ENCODE assay signal across 8 mouse cellular contexts in the genomic region with DNA sequence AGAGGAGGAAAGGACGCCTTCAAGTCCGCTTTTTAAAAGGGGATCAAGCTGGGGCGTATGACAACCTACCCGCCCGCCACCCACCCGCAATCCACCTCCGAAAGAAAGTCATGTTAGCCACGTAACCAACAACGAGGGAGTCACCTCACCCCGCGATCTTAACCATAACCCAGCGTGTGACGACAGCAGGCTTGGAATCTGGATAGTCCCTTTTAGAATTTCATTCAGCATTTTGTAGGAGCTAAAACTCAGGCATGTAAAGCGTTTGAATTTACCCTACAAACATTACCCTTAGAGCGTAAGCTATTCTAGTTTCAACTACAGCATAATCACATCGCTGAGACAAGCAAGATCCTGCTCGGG. TPM values are rescaled to one million over a fixed set of nuclear protein-coding genes. Genes with fewer than 3 reads are reported as not detected.
A peak's percentile ranks its signal among the peaks of the same experiment; 100 is the strongest.
DNase-seq lines count a peak whose midpoint lies in the region; ATAC-seq and TF ChIP-seq lines count a peak whose summit lies in the region.

No protein-coding gene starts in this region.

- DNase-seq in lung, postnatal 25 days (ENCODE audit: low spot score) = no peak
- DNase-seq in embryonic facial prominence, embryonic 14.5 days (ENCODE audit: low spot score) = no peak
- DNase-seq in adrenal gland, adult (ENCODE audit: inconsistent age in 2 of 2, low spot score in 1 of 2) = no peak
- DNase-seq in left cerebral cortex, adult 9 months (ENCODE audit: low spot score in 2 of 2) = no peak
- DNase-seq in layer of hippocampus, postnatal 14 days (ENCODE audit: low spot score in 2 of 2) = no peak

- no peak for TF ChIP-seq CTCF in intestine, postnatal 0 days (IDR thresholded peaks at IDR 0.05; ENCODE audit: low read depth)

- H3K27ac ChIP-seq in lung, embryonic 15.5 days = peak overlapping the region; percentile 93
- peak overlapping the region; percentile 86 for H3K27ac ChIP-seq in embryonic facial prominence, embryonic 14.5 days (replicated peaks; ENCODE audit: low read depth, low read length)
- H3K27ac ChIP-seq in intestine, postnatal 0 days (ENCODE audit: low read depth, low read length) = peak overlapping the region; percentile 96
- H3K27ac ChIP-seq in neural tube, embryonic 14.5 days (ENCODE audit: low read depth, low read length) = peak overlapping the region; percentile 88

- peak overlapping the region; percentile 87 for H3K4me2 ChIP-seq in lung, embryonic 15.5 days
- H3K4me2 ChIP-seq in embryonic facial prominence, embryonic 14.5 days (ENCODE audit: low read depth, low read length) = peak overlapping the region; percentile 91
- H3K4me2 ChIP-seq in intestine, postnatal 0 days (replicated peaks; ENCODE audit: low read depth) = peak overlapping the region; percentile 89
- peak overlapping the region; percentile 67 for H3K4me2 ChIP-seq in neural tube, embryonic 14.5 days (ENCODE audit: low read depth, low read length)

- under 1% methylated on average over 17 of the region's 17 CpGs for WGBS in lung, embryonic 15.5 days
- WGBS in embryonic facial prominence, embryonic 14.5 days = 1% methylated on average over 17 of the region's 17 CpGs
- under 1% methylated on average over 17 of the region's 17 CpGs for WGBS in intestine, postnatal 0 days
- under 1% methylated on average over 17 of the region's 17 CpGs for WGBS in neural tube, embryonic 14.5 days

- no peaks in the 10 kb centered on the region for H3K9me3 ChIP-seq in lung, embryonic 15.5 days
- no peaks in the 10 kb centered on the region for H3K9me3 ChIP-seq in embryonic facial prominence, embryonic 14.5 days (ENCODE audit: control insufficient read depth, low read length)
- H3K9me3 ChIP-seq in intestine, postnatal 0 days (ENCODE audit: control insufficient read depth) = no peaks in the 10 kb centered on the region
- H3K9me3 ChIP-seq in neural tube, embryonic 14.5 days (ENCODE audit: control insufficient read depth, low read length) = no peaks in the 10 kb centered on the region

- H3K36me3 ChIP-seq in lung, embryonic 15.5 days = peaks cover 5% of the 10 kb centered on the region; the same call in 1 of the 2 replicates
- H3K36me3 ChIP-seq in embryonic facial prominence, embryonic 14.5 days (ENCODE audit: control insufficient read depth, insufficient read depth, low read length) = no peaks in the 10 kb centered on the region
- H3K36me3 ChIP-seq in intestine, postnatal 0 days (ENCODE audit: control insufficient read depth, insufficient read depth) = no peaks in the 10 kb centered on the region
- H3K36me3 ChIP-seq in neural tube, embryonic 14.5 days (ENCODE audit: control insufficient read depth, insufficient read depth, low read length) = no peaks in the 10 kb centered on the region

- no peaks in the 10 kb centered on the region for H3K27me3 ChIP-seq in lung, embryonic 15.5 days
- H3K27me3 ChIP-seq in embryonic facial prominence, embryonic 14.5 days (replicated peaks; ENCODE audit: control insufficient read depth, insufficient read depth, low read length) = no peaks in the 10 kb centered on the region
- H3K27me3 ChIP-seq in intestine, postnatal 0 days (replicated peaks; ENCODE audit: control insufficient read depth, insufficient read depth, low read length) = no peaks in the 10 kb centered on the region
- H3K27me3 ChIP-seq in neural tube, embryonic 14.5 days (ENCODE audit: control insufficient read depth, insufficient read depth, low read length) = no peaks in the 10 kb centered on the region

- peak overlapping the region; percentile 41 for H3K9ac ChIP-seq in lung, embryonic 15.5 days
- peak overlapping the region; percentile 87 for H3K9ac ChIP-seq in embryonic facial prominence, embryonic 14.5 days (ENCODE audit: low read depth, low read length)
- H3K9ac ChIP-seq in intestine, postnatal 0 days (ENCODE audit: low read depth, low read length) = peak overlapping the region; percentile 66
- peak overlapping the region; percentile 78 for H3K9ac ChIP-seq in neural tube, embryonic 14.5 days (replicated peaks; ENCODE audit: low read depth, low read length)

- 0 out of 2 replicates have a peak, but pooled peaks cover 8% of the 10 kb centered on the region for H3K4me1 ChIP-seq in lung, embryonic 15.5 days
- peaks cover 3% of the 10 kb centered on the region; the same call in 1 of the 2 replicates for H3K4me1 ChIP-seq in embryonic facial prominence, embryonic 14.5 days (ENCODE audit: control insufficient read depth, insufficient read depth, low read length)
- H3K4me1 ChIP-seq in intestine, postnatal 0 days (replicated peaks; ENCODE audit: control insufficient read depth, insufficient read depth, low read length) = peaks cover 3% of the 10 kb centered on the region; the same call in 1 of the 2 replicates
- no peaks in the 10 kb centered on the region; the same call in 1 of the 2 replicates for H3K4me1 ChIP-seq in neural tube, embryonic 14.5 days (ENCODE audit: control insufficient read depth, insufficient read depth, low read length)

- peak; percentile 45 for ATAC-seq in lung, embryonic 15.5 days (ENCODE audit: borderline replicate concordance, extremely low read depth, low FRiP score, low TSS enrichment)
- ATAC-seq in embryonic facial prominence, embryonic 14.5 days (ENCODE audit: low read depth) = peak; percentile 39
- ATAC-seq in intestine, postnatal 0 days = peak; percentile 39
- no peak for ATAC-seq in neural tube, embryonic 14.5 days (ENCODE audit: low read depth)

- H3K4me3 ChIP-seq in lung, embryonic 15.5 days = peak overlapping the region; percentile 68
- peak overlapping the region; percentile 73 for H3K4me3 ChIP-seq in embryonic facial prominence, embryonic 14.5 days (ENCODE audit: low read depth, low read length)
- H3K4me3 ChIP-seq in intestine, postnatal 0 days (ENCODE audit: low read depth, low read length) = peak overlapping the region; percentile 76
- peak overlapping the region; percentile 71 for H3K4me3 ChIP-seq in neural tube, embryonic 14.5 days (ENCODE audit: low read depth, low read length)

RNA-seq across cellular contexts. Expression of a gene that starts 0.5 kb away (rescaled TPM):
- 26.3 and 27.5 TPM in 2 replicates for polyA plus RNA-seq in lung, embryonic 15.5 days (2015; fragmentation: Nextera tagmentation; extraction: Ambion mirVana)
- polyA plus RNA-seq in embryonic facial prominence, embryonic 14.5 days (2014; fragmentation: Nextera tagmentation; extraction: Ambion mirVana) = 24.6 and 25.1 TPM in 2 replicates
- 17.7 and 18.4 TPM in 2 replicates for polyA plus RNA-seq in intestine, postnatal 0 days (2015; fragmentation: Nextera tagmentation; extraction: Ambion mirVana)
- 31.6 and 34.9 TPM in 2 replicates for polyA plus RNA-seq in neural tube, embryonic 14.5 days (2014; fragmentation: Nextera tagmentation; extraction: Ambion mirVana)
- 10 to 100 TPM; 50.1 to 50.2 TPM for total RNA-seq in layer of hippocampus, postnatal 14 days (2021)

RNA-seq across cellular contexts. Expression of a gene that starts 17.2 kb away (rescaled TPM):
- 0.62 TPM in 1 of 2 replicates, not detected in the other for polyA plus RNA-seq in lung, embryonic 15.5 days (2015; fragmentation: Nextera tagmentation; extraction: Ambion mirVana)
- polyA plus RNA-seq in embryonic facial prominence, embryonic 14.5 days (2014; fragmentation: Nextera tagmentation; extraction: Ambion mirVana) = 0.58 and 1.2 TPM in 2 replicates
- not detected in 2 replicates for polyA plus RNA-seq in intestine, postnatal 0 days (2015; fragmentation: Nextera tagmentation; extraction: Ambion mirVana)
- 0.46 and 0.57 TPM in 2 replicates for polyA plus RNA-seq in neural tube, embryonic 14.5 days (2014; fragmentation: Nextera tagmentation; extraction: Ambion mirVana)
- under 1 TPM in 1 of 2 experiments, not detected in 1; 0.88 TPM for total RNA-seq in layer of hippocampus, postnatal 14 days (2021)

RNA-seq across cellular contexts. Expression of a gene that starts 43.2 kb away (rescaled TPM):
- 96.0 and 108 TPM in 2 replicates for polyA plus RNA-seq in lung, embryonic 15.5 days (2015; fragmentation: Nextera tagmentation; extraction: Ambion mirVana)
- 118 and 123 TPM in 2 replicates for polyA plus RNA-seq in embryonic facial prominence, embryonic 14.5 days (2014; fragmentation: Nextera tagmentation; extraction: Ambion mirVana)
- 34.1 and 37.5 TPM in 2 replicates for polyA plus RNA-seq in intestine, postnatal 0 days (2015; fragmentation: Nextera tagmentation; extraction: Ambion mirVana)
- polyA plus RNA-seq in neural tube, embryonic 14.5 days (2014; fragmentation: Nextera tagmentation; extraction: Ambion mirVana) = 86.6 and 87.8 TPM in 2 replicates
- total RNA-seq in layer of hippocampus, postnatal 14 days (2021) = 10 to 100 TPM; 77.9 to 81.8 TPM
